ENCODE assay signal across 11 mouse cellular contexts in genomic region chr13:95880633-95881032, GRCm38 (mm10). TPM values are rescaled to one million over a fixed set of nuclear protein-coding genes. Genes with fewer than 3 reads are reported as not detected.
DNase-seq lines count a peak whose midpoint lies in the region; ATAC-seq and TF ChIP-seq lines count a peak whose summit lies in the region.
"Had no signal": no experiment of that assay in that cellular context is flagged by ENCODE, and none has a peak within 500 bp of the region (broad histone marks: within the 10 kb centered on the region; RNA-seq: fewer than 3 reads in every experiment).

No protein-coding gene starts in this region.

- no peaks in the 10 kb centered on the region for H3K36me3 ChIP-seq in hindbrain, embryonic 15.5 days
- no peaks in the 10 kb centered on the region for H3K36me3 ChIP-seq in hindbrain, embryonic 11.5 days (ENCODE audit: control insufficient read depth, insufficient read depth, low read length)
- no peaks in the 10 kb centered on the region for H3K36me3 ChIP-seq in forebrain, postnatal 0 days (ENCODE audit: insufficient read depth)
- H3K36me3 ChIP-seq: liver, embryonic 15.5 days had no signal

- H3K9ac ChIP-seq in hindbrain, embryonic 15.5 days, result no peak overlapping the region
- no peak overlapping the region for H3K9ac ChIP-seq in hindbrain, embryonic 11.5 days (ENCODE audit: low read depth, low read length)
- no peak overlapping the region for H3K9ac ChIP-seq in forebrain, postnatal 0 days
- H3K9ac ChIP-seq: liver, embryonic 15.5 days had no signal

- no peak for DNase-seq in hindbrain, embryonic 11.5 days (ENCODE audit: low spot score)
- peak; percentile 85 for DNase-seq in brain, embryonic 14.5 days (ENCODE audit: low read depth)
- peak; percentile 29 for DNase-seq in forebrain, postnatal 0 days
- DNase-seq in kidney, postnatal 25 days, result peak; percentile 32 to 73
- no peak for DNase-seq in gastrocnemius, postnatal 14 days
- DNase-seq in spleen, adult 12 weeks (ENCODE audit: low spot score), result no peak
- DNase-seq in right cerebral cortex, adult 18-20 months, result no peak
- DNase-seq: embryo, embryonic 11 days; layer of hippocampus, postnatal 36 days had no signal

- TF ChIP-seq POLR2A in brain, embryonic 14.5 days (IDR thresholded peaks at IDR 0.05; ENCODE audit: borderline replicate concordance, extremely low read depth, insufficient read depth, insufficient read length, poor library complexity, severe bottlenecking), result no peak

- no peaks in the 10 kb centered on the region for H3K4me1 ChIP-seq in hindbrain, embryonic 15.5 days (replicated peaks)
- no peaks in the 10 kb centered on the region for H3K4me1 ChIP-seq in hindbrain, embryonic 11.5 days (replicated peaks; ENCODE audit: control insufficient read depth, insufficient read depth, low read length)
- no peaks in the 10 kb centered on the region for H3K4me1 ChIP-seq in forebrain, postnatal 0 days (ENCODE audit: insufficient read depth)

- peak; percentile 82 for ATAC-seq in hindbrain, embryonic 15.5 days (ENCODE audit: low FRiP score, low read depth)
- no peak for ATAC-seq in hindbrain, embryonic 11.5 days (ENCODE audit: low FRiP score)
- peak; percentile 58 for ATAC-seq in forebrain, postnatal 0 days

- TF ChIP-seq CTCF in brain, embryonic 14.5 days (IDR thresholded peaks at IDR 0.05; ENCODE audit: borderline replicate concordance, extremely low read depth, insufficient read depth, insufficient read length), result no peak
- TF ChIP-seq CTCF in forebrain, postnatal 0 days (IDR thresholded peaks at IDR 0.05; ENCODE audit: low read depth), result no peak

- no peak overlapping the region for H3K4me3 ChIP-seq in hindbrain, embryonic 15.5 days
- H3K4me3 ChIP-seq in hindbrain, embryonic 11.5 days (ENCODE audit: low read depth, low read length), result no peak overlapping the region
- H3K4me3 ChIP-seq in forebrain, postnatal 0 days (ENCODE audit: low read depth, low read length), result no peak overlapping the region
- H3K4me3 ChIP-seq: liver, embryonic 15.5 days had no signal

- no peaks in the 10 kb centered on the region for H3K27me3 ChIP-seq in hindbrain, embryonic 15.5 days
- H3K27me3 ChIP-seq in hindbrain, embryonic 11.5 days (ENCODE audit: control insufficient read depth, insufficient read depth, low read length), result no peaks in the 10 kb centered on the region
- no peaks in the 10 kb centered on the region for H3K27me3 ChIP-seq in forebrain, postnatal 0 days (ENCODE audit: insufficient read depth, low read length)
- H3K27me3 ChIP-seq: liver, embryonic 15.5 days had no signal

- 41% methylated on average over 6 of the region's 6 CpGs for WGBS in hindbrain, embryonic 15.5 days
- 80% methylated on average over 6 of the region's 6 CpGs for WGBS in hindbrain, embryonic 11.5 days
- WGBS in forebrain, postnatal 0 days, result 22% methylated on average over 6 of the region's 6 CpGs

- no peaks in the 10 kb centered on the region for H3K9me3 ChIP-seq in hindbrain, embryonic 15.5 days
- H3K9me3 ChIP-seq in hindbrain, embryonic 11.5 days (ENCODE audit: control insufficient read depth, low read length), result no peaks in the 10 kb centered on the region
- H3K9me3 ChIP-seq in forebrain, postnatal 0 days (ENCODE audit: low read length), result no peaks in the 10 kb centered on the region
- H3K9me3 ChIP-seq: liver, embryonic 15.5 days had no signal

- intact Hi-C loops in gastrocnemius, postnatal 14 days (cut with DNase I; ENCODE audit: low total_unique reads), result no loop called here

- H3K4me2 ChIP-seq in hindbrain, embryonic 15.5 days, result no peak overlapping the region; the same call in 1 of the 2 replicates
- H3K4me2 ChIP-seq in hindbrain, embryonic 11.5 days (replicated peaks; ENCODE audit: low read depth, low read length), result no peak overlapping the region
- no peak overlapping the region for H3K4me2 ChIP-seq in forebrain, postnatal 0 days (ENCODE audit: low read depth)
- H3K4me2 ChIP-seq: liver, embryonic 15.5 days had no signal

- H3K27ac ChIP-seq in hindbrain, embryonic 15.5 days (replicated peaks), result peak overlapping the region; percentile 35; the same call in 1 of the 2 replicates
- H3K27ac ChIP-seq in hindbrain, embryonic 11.5 days (ENCODE audit: low read depth, low read length), result no peak overlapping the region
- H3K27ac ChIP-seq in forebrain, postnatal 0 days (ENCODE audit: low read depth, low read length), result no peak overlapping the region
- H3K27ac ChIP-seq: liver, embryonic 15.5 days had no signal

RNA-seq across cellular contexts. Expression of gene Iqgap2, which starts 11.1 kb away (rescaled TPM):
- polyA plus RNA-seq in hindbrain, embryonic 15.5 days (2015; fragmentation: Nextera tagmentation; extraction: Ambion mirVana), result 4.2 and 4.3 TPM in 2 replicates
- polyA plus RNA-seq in hindbrain, embryonic 11.5 days (2014; fragmentation: Nextera tagmentation; extraction: Ambion mirVana), result 17.7 and 20.7 TPM in 2 replicates
- 5.1 and 6.0 TPM in 2 replicates for polyA plus RNA-seq in brain, embryonic 14.5 days (2012; rRNA removed)
- total RNA-seq in forebrain, postnatal 0 days (2014; rRNA removed), result 3.9 and 6.0 TPM in 2 replicates
- 0.96 and 2.1 TPM in 2 replicates for polyA plus RNA-seq in forebrain, postnatal 0 days (2015; fragmentation: Nextera tagmentation; extraction: Ambion mirVana)
- 1 to 10 TPM; 2.4 to 2.7 TPM for total RNA-seq in gastrocnemius, postnatal 14 days (2021)

Comparison
In these comparisons a context has a peak if more than half of its experiments do, and no peak if none do; other contexts are left out.
1. DNase-seq: peak in brain, embryonic 14.5 days (single experiment), forebrain, postnatal 0 days (single experiment) and kidney, postnatal 25 days (2 of 2); none in hindbrain, embryonic 11.5 days (single experiment), gastrocnemius, postnatal 14 days (single experiment), spleen, adult 12 weeks (single experiment) and right cerebral cortex, adult 18-20 months (single experiment).